Mouse (Mus musculus) small intestine, adult 2 months (tissue): ENCODE measurements at regions not wholly inside any gene's neighbourhood (a gene's known extent, or its start where the extent isn't known, plus 50 kb on each side); places are given as distances from the start of the nearest gene placed in this dataset.

Source experiments
- CTCF ChIP-seq: fragments of 200-500 bp; IDR thresholded peaks from 2 replicates; pipeline ENCODE4 v1.5.1; 2012; ENCODE audit warnings: low read depth, mild to moderate bottlenecking, control low read depth, inconsistent platforms, low read length, moderate library complexity, mixed read lengths; ENCODE audit not compliant: insufficient replicate concordance, insufficient read length; ENCODE audit errors: extremely low read depth
- POLR2A ChIP-seq: fragments of 200-500 bp; IDR thresholded peaks from 2 replicates; pipeline ENCODE4 v1.6.1; 2012; ENCODE audit warnings: low read depth, mild to moderate bottlenecking, control low read depth, inconsistent platforms, low read length, moderate library complexity

GRCm38 (mm10) chr1:137514750-137515149 is 554.5 kb upstream of the Nr5a2 start:
- no peak for TF ChIP-seq CTCF
- no peak for TF ChIP-seq POLR2A
